Mouse (Mus musculus) mature B cell (primary cell): ENCODE data around the gene Rbmxl1.
"Not testable (repeated sequence)": the region's sequence is repeated elsewhere in the genome, so short reads cannot be mapped to it uniquely, and the experiment has no call there.

ENCODE experiments used
- in situ Hi-C: fragments of 300-500 bp; cut with MboI; formaldehyde crosslinking; loops from 2 replicates; pipeline ENCODE4 v1.14.3; 2019

The Rbmxl1 gene

DNA sequence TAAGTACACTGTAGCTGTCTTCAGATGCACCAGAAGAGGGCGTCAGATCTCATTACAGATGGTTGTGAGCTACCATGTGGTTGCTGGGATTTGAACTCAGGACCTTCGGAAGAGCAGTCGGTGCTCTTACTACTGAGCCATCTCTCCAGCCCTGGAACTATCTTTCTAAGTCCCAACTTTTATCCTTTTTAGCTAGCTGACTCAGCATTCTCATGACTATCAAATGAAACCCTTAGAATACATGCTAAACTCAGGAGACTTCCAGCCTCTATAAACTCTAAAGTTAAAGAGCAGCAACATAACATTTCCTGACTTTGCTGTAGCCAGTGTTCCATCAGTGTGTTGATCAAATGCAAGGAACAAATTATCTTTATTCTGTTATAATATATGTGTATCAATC is 12.4 kb downstream of the Rbmxl1 start:
- in situ Hi-C loops: not testable (repeated sequence)

DNA sequence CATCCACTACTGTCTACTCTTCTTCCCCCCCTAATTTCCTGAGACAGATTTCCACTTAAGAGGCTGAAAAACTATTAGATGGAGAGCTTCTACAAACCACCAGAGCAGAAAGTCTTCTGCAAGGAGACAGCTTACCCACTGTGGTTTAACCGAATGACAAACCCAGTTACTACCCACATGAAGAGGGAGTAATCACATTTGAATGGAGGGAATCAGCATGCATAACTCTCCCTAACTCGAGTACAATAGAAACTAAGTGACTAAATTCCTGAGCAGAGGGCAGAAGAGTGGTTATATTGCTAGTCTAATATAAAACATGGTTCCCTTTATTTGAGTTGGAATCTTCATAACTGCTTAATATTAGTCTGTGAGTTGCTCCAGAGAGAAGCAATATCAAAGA is 15.7 kb downstream of the Rbmxl1 start:
- in situ Hi-C loops: no loop called here

DNA sequence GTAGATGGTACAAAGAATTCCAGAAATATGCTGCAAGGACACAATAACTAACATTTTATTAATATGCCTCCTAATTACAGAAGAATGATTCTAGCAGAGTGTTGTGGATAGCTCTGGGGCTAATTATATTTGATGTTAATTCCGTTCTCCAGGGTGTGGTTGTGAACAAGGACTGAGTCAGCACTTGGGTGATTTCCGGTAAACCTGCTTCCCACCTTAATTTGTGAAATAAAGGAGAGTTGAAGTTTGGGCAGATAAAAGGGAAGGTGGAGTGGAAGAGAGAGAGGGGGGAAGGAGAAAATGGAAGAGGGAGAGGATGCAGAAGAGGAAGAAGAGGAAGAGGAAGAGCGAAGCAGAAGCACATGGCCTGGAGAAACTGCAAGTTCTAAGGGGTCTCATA is 19.0 kb downstream of the Rbmxl1 start:
- in situ Hi-C loops: no loop called here

DNA sequence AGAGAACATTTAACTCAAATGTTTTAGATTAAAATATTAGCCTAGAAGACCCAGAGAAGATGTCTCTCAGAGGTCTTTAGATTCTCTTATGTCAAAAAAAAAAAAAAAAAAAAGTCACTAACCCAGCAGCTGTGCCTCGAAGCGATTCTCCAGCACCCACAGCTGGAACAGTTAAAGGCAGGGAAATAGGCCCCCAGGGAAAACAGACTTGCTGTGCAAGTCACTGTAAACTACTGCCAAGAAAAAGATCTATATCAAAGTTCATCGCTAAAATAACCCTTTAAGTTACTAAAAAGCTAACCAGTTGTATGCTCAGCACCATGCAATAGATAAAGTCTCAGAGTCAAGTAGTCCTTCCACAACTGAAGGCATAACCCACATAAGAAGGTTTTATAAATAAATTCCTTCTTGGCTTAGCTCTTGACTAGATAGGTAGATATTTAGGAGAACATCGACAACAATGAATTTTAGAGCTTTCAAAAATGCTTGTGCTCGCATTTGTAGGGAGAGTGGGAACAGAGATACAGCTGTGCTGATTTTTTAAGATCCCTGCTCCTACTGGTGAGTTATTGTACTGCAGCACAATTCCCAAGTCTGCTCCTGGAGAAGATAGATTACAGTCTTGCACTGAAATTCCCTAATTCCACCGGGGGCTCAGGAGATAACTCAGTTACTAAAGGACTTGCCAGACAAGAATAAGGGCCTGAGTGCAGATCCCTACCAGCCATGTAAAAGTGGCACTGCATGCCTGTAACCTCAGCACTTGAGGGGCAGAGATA is 31.5 kb downstream of the Rbmxl1 start:
- in situ Hi-C loops: no loop called here

DNA sequence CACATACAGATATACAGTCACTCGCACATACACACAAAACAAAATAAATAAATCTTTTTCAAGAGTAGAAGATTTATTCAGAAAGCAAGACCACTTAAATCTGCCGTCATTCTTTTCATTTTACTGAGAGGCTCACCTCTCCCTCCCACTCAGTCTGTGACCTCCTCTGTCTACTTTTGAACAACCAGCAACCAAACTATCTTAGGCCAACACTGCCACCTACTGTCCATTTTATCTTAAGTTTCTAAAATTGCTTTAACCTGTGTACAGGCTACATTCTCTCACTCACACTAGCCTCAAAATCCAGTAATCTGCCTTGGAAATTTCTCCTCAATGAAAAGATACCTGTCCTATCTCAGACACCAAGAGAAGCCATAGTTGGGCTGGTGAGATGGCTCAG is 40.8 kb downstream of the Rbmxl1 start:
- in situ Hi-C loops: no loop called here

DNA sequence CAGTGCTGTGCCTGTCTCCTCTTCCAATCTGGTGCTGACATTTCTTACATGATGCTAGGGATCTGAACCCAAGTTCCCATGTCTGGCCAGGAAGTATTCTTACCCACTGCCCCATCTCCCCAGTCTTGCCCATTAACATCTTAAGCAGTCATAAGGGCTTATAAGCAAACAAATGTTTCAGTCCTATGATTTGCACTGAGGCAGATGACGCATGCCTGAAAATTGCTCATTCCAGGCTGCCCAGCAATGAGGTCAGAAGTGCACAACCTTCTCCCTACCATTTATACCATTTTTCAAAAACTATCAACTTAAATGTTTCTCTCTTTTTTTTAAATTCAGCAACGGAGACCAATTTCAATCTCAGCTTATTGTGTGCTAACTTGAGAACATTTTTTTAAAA is 44.8 kb downstream of the Rbmxl1 start:
- in situ Hi-C loops: no loop called here

DNA sequence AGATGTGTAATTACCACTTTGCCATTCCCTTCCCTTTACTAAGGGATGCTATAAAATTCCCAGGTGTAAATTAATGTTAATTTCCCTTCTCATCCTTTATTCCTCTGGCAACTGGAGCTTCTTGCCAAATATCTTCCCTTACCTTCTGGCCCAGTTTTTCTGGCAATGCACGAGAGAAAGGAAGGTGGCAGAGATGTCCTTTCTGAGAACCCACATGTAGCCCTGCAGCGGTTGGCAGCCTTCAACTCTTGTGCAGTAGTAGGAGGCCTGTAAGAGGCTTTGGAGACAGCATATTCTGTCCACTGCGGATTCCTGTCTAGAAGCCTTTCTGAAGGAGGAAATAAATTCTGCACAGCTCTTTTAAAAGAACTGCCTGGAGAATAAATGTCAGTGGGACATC is 52.3 kb downstream of the Rbmxl1 start:
- in situ Hi-C loops: no loop called here
